Comparison of ENCODE assay signal across 28 mouse cellular contexts in the genomic region with DNA sequence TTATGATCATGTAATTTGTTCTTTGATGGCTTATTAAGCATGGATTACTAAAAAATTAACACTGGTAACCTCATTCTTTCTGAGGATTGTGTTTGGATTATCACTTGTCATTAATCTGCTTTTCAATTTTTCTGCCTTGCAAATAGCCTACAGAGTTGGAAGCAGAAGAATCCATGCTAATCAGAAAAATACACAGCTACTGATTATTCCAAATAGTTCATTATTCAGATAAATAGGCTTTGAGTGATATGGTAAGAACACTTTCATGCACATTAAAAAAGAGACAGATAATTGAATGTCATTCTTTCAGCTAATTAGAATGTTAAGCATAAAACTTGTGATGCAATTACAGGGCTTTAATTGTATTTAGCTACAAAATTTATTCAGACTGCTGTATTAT.
"Had no signal": no experiment of that assay in that cellular context is flagged by ENCODE, and none has a peak within 500 bp of the region (broad histone marks: within the 10 kb centered on the region; RNA-seq: fewer than 3 reads in every experiment).

No protein-coding gene starts in this region.

- ATAC-seq: hindbrain, embryonic 16.5 days; inflammation-experienced regulatory T-cells, adult 6 months; intestine, embryonic 15.5 days; intestine, postnatal 0 days had no signal

- DNase-seq: gastrocnemius, adult 2 months; gastrocnemius, postnatal 10 days; gastrocnemius, postnatal 25 days; heart, adult 18-20 months; heart, postnatal 10 days; heart, postnatal 4 days; kidney, adult 18-20 months; kidney, adult 8-10 months; kidney, postnatal 10 days; kidney, postnatal 25 days; kidney, postnatal 4 days; liver; liver, embryonic 13.5 days had no signal

- H3K27me3 ChIP-seq: heart, embryonic 12.5 days; hindbrain, embryonic 12.5 days; intestine, embryonic 15.5 days; limb, embryonic 12.5 days; liver, embryonic 13.5 days; liver, embryonic 15.5 days had no signal

- H3K9me3 ChIP-seq: heart, embryonic 10.5 days; heart, embryonic 12.5 days; hindbrain, embryonic 10.5 days; hindbrain, embryonic 12.5 days; intestine, embryonic 15.5 days; limb, embryonic 10.5 days; limb, embryonic 12.5 days; liver, embryonic 13.5 days; liver, embryonic 15.5 days had no signal

- H3K4me1 ChIP-seq: heart, embryonic 10.5 days; heart, embryonic 12.5 days; hindbrain, embryonic 10.5 days; hindbrain, embryonic 12.5 days; intestine, embryonic 15.5 days; limb, embryonic 10.5 days; limb, embryonic 12.5 days; liver, embryonic 13.5 days; liver, embryonic 15.5 days had no signal

- H3K4me3 ChIP-seq: gastrocnemius, adult 2 months; heart, embryonic 10.5 days; heart, embryonic 12.5 days; hindbrain, embryonic 10.5 days; hindbrain, embryonic 12.5 days; intestine, embryonic 15.5 days; layer of hippocampus, adult 2 months; left cerebral cortex, adult 2 months; limb, embryonic 10.5 days; limb, embryonic 12.5 days; liver, embryonic 13.5 days; liver, embryonic 15.5 days had no signal

- H3K27ac ChIP-seq: gastrocnemius, adult 2 months; heart, embryonic 10.5 days; hindbrain, embryonic 10.5 days; hindbrain, embryonic 12.5 days; hindbrain, embryonic 14.5 days; intestine, embryonic 15.5 days; layer of hippocampus, adult 2 months; left cerebral cortex, adult 2 months; limb, embryonic 10.5 days; limb, embryonic 12.5 days; liver, embryonic 13.5 days; liver, embryonic 15.5 days had no signal

- H3K9ac ChIP-seq: heart, embryonic 12.5 days; hindbrain, embryonic 12.5 days; hindbrain, embryonic 14.5 days; intestine, embryonic 15.5 days; limb, embryonic 12.5 days; liver, embryonic 13.5 days; liver, embryonic 15.5 days had no signal

- H3K4me2 ChIP-seq: heart, embryonic 12.5 days; hindbrain, embryonic 12.5 days; hindbrain, embryonic 14.5 days; intestine, embryonic 15.5 days; limb, embryonic 12.5 days; liver, embryonic 11.5 days; liver, embryonic 13.5 days; liver, embryonic 15.5 days had no signal

- H3K36me3 ChIP-seq: heart, embryonic 10.5 days; heart, embryonic 12.5 days; hindbrain, embryonic 10.5 days; hindbrain, embryonic 12.5 days; intestine, embryonic 15.5 days; limb, embryonic 10.5 days; limb, embryonic 12.5 days; liver, embryonic 13.5 days; liver, embryonic 15.5 days had no signal
